8 mouse cellular contexts compared by ENCODE assay signal in the genomic region with DNA sequence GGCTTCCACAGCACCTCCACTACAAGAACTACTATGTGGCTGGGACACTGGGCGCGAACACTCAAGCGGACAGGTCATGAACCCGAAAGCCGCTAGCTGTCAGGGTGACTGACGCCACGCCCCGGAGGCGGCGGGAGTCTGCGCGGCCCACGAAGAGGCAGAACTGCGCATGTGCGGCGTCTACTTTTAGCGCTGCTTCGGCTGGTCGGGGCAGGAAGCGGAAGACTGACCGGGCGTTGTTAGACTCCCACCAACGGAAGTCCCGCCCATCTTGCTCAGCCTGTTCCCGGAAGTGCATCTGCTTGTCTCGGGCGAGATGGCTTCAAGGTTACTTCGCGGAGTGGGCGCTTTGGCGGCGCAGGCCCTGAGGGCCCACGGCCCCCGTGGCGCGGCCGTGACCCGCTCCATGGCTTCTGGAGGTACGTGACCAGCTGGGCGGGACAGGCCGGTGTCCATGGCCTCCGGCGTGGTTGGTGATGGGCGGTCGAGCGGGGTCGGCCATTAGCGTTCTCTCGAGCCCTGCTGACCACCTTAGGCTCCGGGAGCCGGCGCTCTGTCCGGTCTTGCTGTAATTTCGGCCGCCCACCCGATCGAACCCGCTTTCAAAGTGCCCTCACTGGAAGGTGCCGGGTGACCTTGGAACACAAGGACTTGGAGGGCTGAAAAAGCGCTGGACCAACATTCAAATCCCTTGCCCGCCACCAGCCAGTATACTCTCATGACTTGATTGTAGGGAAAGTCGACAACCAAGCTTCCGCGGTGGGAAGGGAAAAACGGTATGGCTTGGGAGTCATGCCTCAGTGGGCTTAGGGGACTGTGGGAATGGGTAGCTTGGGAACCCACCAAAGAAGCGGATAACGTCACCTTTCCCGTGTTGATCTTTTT. TPM values are rescaled to one million over a fixed set of nuclear protein-coding genes. Genes with fewer than 3 reads are reported as not detected.
DNase-seq lines count a peak whose midpoint lies in the region; ATAC-seq and TF ChIP-seq lines count a peak whose summit lies in the region.

Cox5b (plus strand) TSS at position 179 of the 885 bp plus-strand sequence.

- TF ChIP-seq CTCF in ES-Bruce4 (IDR thresholded peaks at IDR 0.05; ENCODE audit: low read depth, low read length), result no peak
- no peak for TF ChIP-seq CTCF in liver, postnatal 0 days (IDR thresholded peaks at IDR 0.05; ENCODE audit: low read depth)

- H3K4me1 ChIP-seq in ES-Bruce4 (ENCODE audit: control insufficient read depth, insufficient read depth, low read length), result no peaks in the 10 kb centered on the region
- H3K4me1 ChIP-seq in forebrain, embryonic 13.5 days, result peaks cover 11% of the 10 kb centered on the region
- peaks cover 13% of the 10 kb centered on the region for H3K4me1 ChIP-seq in liver, postnatal 0 days (ENCODE audit: insufficient read depth)
- 0 out of 2 replicates have a peak, but pooled peaks cover 8% of the 10 kb centered on the region for H3K4me1 ChIP-seq in neural tube, embryonic 14.5 days (ENCODE audit: control insufficient read depth, insufficient read depth, low read length)

- no peak for TF ChIP-seq EP300 in ES-Bruce4 (IDR thresholded peaks at IDR 0.05; ENCODE audit: insufficient read depth, low read depth, low read length)
- no peak for TF ChIP-seq EP300 in liver, postnatal 0 days (IDR thresholded peaks at IDR 0.05; ENCODE audit: low read depth)

- H3K4me3 ChIP-seq in ES-Bruce4 (ENCODE audit: low read depth, low read length), result peak within 1 kb of the TSS; percentile 99
- peak within 1 kb of the TSS; percentile 85 for H3K4me3 ChIP-seq in forebrain, embryonic 13.5 days
- peak within 1 kb of the TSS; percentile 85 for H3K4me3 ChIP-seq in liver, postnatal 0 days (ENCODE audit: low read depth, low read length)
- peak within 1 kb of the TSS; percentile 84 for H3K4me3 ChIP-seq in neural tube, embryonic 14.5 days (ENCODE audit: low read depth, low read length)

- no peaks in the 10 kb centered on the region for H3K9me3 ChIP-seq in ES-Bruce4 (replicated peaks; ENCODE audit: control insufficient read depth, insufficient read depth, low read length, poor library complexity, severe bottlenecking)
- no peaks in the 10 kb centered on the region for H3K9me3 ChIP-seq in forebrain, embryonic 13.5 days (replicated peaks)
- no peaks in the 10 kb centered on the region for H3K9me3 ChIP-seq in liver, postnatal 0 days (ENCODE audit: low read length)
- no peaks in the 10 kb centered on the region for H3K9me3 ChIP-seq in neural tube, embryonic 14.5 days (ENCODE audit: control insufficient read depth, low read length)

- H3K36me3 ChIP-seq in ES-Bruce4 (ENCODE audit: control insufficient read depth, insufficient read depth, low read length, poor library complexity, severe bottlenecking), result peaks cover 11% of the 10 kb centered on the region
- H3K36me3 ChIP-seq in forebrain, embryonic 13.5 days (ENCODE audit: poor library complexity, severe bottlenecking), result peaks cover 25% of the 10 kb centered on the region
- peaks cover 13% of the 10 kb centered on the region for H3K36me3 ChIP-seq in liver, postnatal 0 days (replicated peaks; ENCODE audit: insufficient read depth, low read length)
- no peaks in the 10 kb centered on the region for H3K36me3 ChIP-seq in neural tube, embryonic 14.5 days (ENCODE audit: control insufficient read depth, insufficient read depth, low read length)

- no peaks in the 10 kb centered on the region for H3K27me3 ChIP-seq in ES-Bruce4 (ENCODE audit: control insufficient read depth, insufficient read depth, low read length, poor library complexity, severe bottlenecking)
- H3K27me3 ChIP-seq in forebrain, embryonic 13.5 days, result no peaks in the 10 kb centered on the region
- H3K27me3 ChIP-seq in liver, postnatal 0 days (ENCODE audit: insufficient read depth, low read length), result no peaks in the 10 kb centered on the region
- no peaks in the 10 kb centered on the region for H3K27me3 ChIP-seq in neural tube, embryonic 14.5 days (ENCODE audit: control insufficient read depth, insufficient read depth, low read length)

- peak within 1 kb of the TSS; percentile 88 for H3K9ac ChIP-seq in ES-Bruce4 (ENCODE audit: low read depth, poor library complexity, severe bottlenecking)
- H3K9ac ChIP-seq in forebrain, embryonic 13.5 days, result peak within 1 kb of the TSS; percentile 88
- peak within 1 kb of the TSS; percentile 93 for H3K9ac ChIP-seq in liver, postnatal 0 days (replicated peaks)
- peak within 1 kb of the TSS; percentile 81 for H3K9ac ChIP-seq in neural tube, embryonic 14.5 days (replicated peaks; ENCODE audit: low read depth, low read length)

- peak within 1 kb of the TSS; percentile 90 for H3K4me2 ChIP-seq in forebrain, embryonic 13.5 days
- peak within 1 kb of the TSS; percentile 95 for H3K4me2 ChIP-seq in liver, postnatal 0 days (ENCODE audit: low read depth, low read length)
- H3K4me2 ChIP-seq in neural tube, embryonic 14.5 days (ENCODE audit: low read depth, low read length), result peak within 1 kb of the TSS; percentile 89

- DNase-seq in heart, postnatal 10 days, result peak; percentile 98 to 99
- peak; percentile 97 for DNase-seq in large intestine, adult 2 months (ENCODE audit: low read depth, low spot score)
- peak; percentile 99 for DNase-seq in liver, postnatal 0 days
- DNase-seq in testis, postnatal 10 days (ENCODE audit: low spot score), result peak; percentile 98

- peak; percentile 95 for ATAC-seq in cerebellum, adult (ENCODE audit: insufficient number of reproducible peaks, low FRiP score, low TSS enrichment)
- peak; percentile 98 for ATAC-seq in forebrain, embryonic 13.5 days
- ATAC-seq in liver, postnatal 0 days, result peak; percentile 95
- ATAC-seq in neural tube, embryonic 14.5 days (ENCODE audit: low read depth), result peak; percentile 96

- WGBS in forebrain, embryonic 13.5 days, result 1% methylated on average over 68 of the region's 68 CpGs
- under 1% methylated on average over 68 of the region's 68 CpGs for WGBS in large intestine, adult 2 months
- under 1% methylated on average over 66 of the region's 68 CpGs for WGBS in liver, postnatal 0 days (ENCODE audit: insufficient replicate concordance)
- 1% methylated on average over 54 of the region's 68 CpGs for WGBS in neural tube, embryonic 14.5 days

- no peak within 1 kb of the TSS for H3K27ac ChIP-seq in ES-Bruce4 (ENCODE audit: insufficient read depth, low read length)
- H3K27ac ChIP-seq in forebrain, embryonic 13.5 days, result no peak within 1 kb of the TSS
- H3K27ac ChIP-seq in liver, postnatal 0 days (ENCODE audit: low read depth), result peak within 1 kb of the TSS; percentile 76
- H3K27ac ChIP-seq in neural tube, embryonic 14.5 days (ENCODE audit: low read depth, low read length), result peak within 1 kb of the TSS; percentile 60

- TF ChIP-seq POLR2A in ES-Bruce4 (IDR thresholded peaks at IDR 0.05; ENCODE audit: insufficient read depth, low read length), result peak; percentile 47

- intact Hi-C loops in heart, postnatal 10 days (cut with DNase I), result loop anchor here (2.0 kb wide), 1 partner anchor 17 kb away; no protein-coding TSS in a partner anchor

RNA-seq across cellular contexts. Expression of gene Cox5b, which starts in this region (rescaled TPM):
- 509 and 516 TPM in 2 replicates for polyA plus RNA-seq in ES-Bruce4 (2011; ENCODE audit: insufficient read depth, insufficient read length, low read depth, missing spikeins)
- 555 and 572 TPM in 2 replicates for polyA plus RNA-seq in forebrain, embryonic 13.5 days (2015; fragmentation: Nextera tagmentation; extraction: Ambion mirVana)
- 1,000 to 10,000 TPM; 2,031 to 2,046 TPM for total RNA-seq in heart, postnatal 10 days (2021)
- 760 and 804 TPM in 2 replicates for polyA plus RNA-seq in large intestine, adult 2 months (2012; rRNA removed)
- polyA plus RNA-seq in liver, postnatal 0 days (2015; fragmentation: Nextera tagmentation; extraction: Ambion mirVana), result 620 and 664 TPM in 2 replicates
- 700 and 834 TPM in 2 replicates for polyA plus RNA-seq in neural tube, embryonic 14.5 days (2014; fragmentation: Nextera tagmentation; extraction: Ambion mirVana)

Comparison
In these comparisons a context has a peak if more than half of its experiments do, and no peak if none do; other contexts are left out.
1. H3K27ac ChIP-seq: peak in liver, postnatal 0 days (single experiment) and neural tube, embryonic 14.5 days (single experiment); none in ES-Bruce4 (single experiment) and forebrain, embryonic 13.5 days (single experiment).
2. Peak in every context shown above with its lines, with median percentiles within 50 percentile points of each other: H3K4me3 ChIP-seq, H3K9ac ChIP-seq, ATAC-seq, H3K4me2 ChIP-seq and DNase-seq.